Mouse (Mus musculus): ENCODE results near the gene Zfp683.

Zfp683 gene

GRCm38 (mm10) chr4:134092382-134093288, 39.0 kb downstream of the Zfp683 start:
- peak; percentile 93 for DNase-seq

- no peak for DNase-seq
Observed at GRCm38 (mm10) chr4:134094004-134094564, 40.4 kb downstream of the Zfp683 start.

DNA sequence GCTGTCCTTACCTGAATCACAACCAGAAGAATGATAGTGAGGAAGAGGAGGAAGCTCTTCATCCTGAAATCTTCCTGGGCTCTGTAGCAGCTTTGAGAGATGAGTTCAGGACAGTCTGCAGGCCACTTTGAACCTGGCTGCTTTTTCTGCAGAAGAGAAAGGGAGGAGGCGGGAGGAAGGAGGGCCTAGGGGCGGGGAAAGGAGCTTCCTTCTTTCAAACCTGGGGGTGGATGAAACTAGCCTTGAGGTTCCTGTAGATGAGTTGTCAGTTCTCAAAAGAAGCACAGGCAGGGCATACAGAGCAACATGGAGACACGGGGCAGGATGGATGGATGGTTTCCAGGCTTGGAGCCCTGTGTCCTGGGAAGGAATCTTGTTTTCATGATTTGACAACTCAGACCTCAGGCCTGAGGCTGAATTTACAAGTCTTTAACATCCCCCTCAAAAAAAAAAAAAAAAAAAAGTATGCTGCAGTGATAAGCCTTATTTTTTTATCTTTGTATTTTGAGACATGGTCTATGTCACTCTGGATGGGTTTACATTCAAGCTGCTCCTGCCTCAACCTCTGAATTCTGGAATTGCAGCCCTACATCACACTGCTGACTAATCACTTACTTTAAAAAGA, 41.4 kb downstream of the Zfp683 start, which contains the start of gene Cd52:
TSS of gene Cd52 (minus strand) at position 160 of the 625 bp plus-strand sequence.
- no peak for DNase-seq

DNA sequence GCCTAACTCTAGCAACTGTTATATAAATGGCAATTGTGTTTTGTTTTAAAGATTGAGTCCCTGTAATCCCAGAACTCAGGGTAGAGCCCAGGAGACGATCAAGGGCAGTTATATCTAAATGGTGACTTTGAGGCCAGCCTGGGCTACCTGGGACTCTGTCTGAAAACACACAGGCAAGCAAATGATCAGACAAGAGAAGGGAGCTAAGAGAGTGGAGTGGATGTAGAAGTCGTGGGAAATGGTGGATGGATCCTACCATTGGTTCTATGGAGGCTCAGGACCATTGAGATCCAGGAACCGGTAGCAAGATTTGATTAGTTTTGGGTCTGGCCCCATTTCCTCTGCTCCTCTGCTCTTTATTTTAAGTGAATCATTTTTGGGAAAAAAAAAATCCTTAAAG, 42.5 kb downstream of the Zfp683 start:
- DNase-seq = no peak

DNA sequence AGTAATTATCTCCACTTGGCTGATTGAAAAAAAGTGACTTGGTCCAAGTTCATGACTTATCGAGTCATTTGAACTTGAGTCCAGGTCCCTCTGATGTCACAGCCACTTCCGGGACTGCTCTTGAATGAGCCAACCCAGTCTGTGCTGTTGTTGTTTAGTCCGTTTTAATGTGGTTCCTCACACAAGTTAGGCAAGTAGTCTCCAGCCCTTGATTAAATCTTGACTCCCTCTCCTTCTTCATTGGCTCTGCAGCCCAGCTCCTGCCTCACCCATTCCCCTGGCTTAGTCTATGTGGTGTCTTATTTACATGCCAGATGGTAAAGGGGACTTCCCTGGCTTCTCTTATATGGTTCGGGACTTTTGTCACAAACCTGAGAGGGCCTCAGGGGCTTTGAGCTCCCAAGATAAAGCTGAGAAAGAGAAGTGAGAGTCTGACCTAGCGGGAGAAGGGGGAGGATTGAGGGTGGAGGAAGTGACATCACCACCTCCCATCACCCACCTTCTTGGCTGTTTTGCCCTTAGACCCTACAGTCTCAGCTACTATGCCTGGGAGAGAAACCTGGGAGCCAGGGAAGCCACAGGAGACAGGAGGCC, 43.5 kb downstream of the Zfp683 start:
- DNase-seq = peak; percentile 93

GRCm38 (mm10) chr4:134098628-134099027, 45.0 kb downstream of the Zfp683 start:
- peak; percentile 98 for DNase-seq

GRCm38 (mm10) chr4:134100245-134100644, 46.6 kb downstream of the Zfp683 start:
- DNase-seq = no peak

GRCm38 (mm10) chr4:134101979-134102741, 48.5 kb downstream of the Zfp683 start, which contains the start of gene Ubxn11:
Ubxn11 (plus strand) TSS chr4:134102570.
- DNase-seq = peak; percentile 99

DNA sequence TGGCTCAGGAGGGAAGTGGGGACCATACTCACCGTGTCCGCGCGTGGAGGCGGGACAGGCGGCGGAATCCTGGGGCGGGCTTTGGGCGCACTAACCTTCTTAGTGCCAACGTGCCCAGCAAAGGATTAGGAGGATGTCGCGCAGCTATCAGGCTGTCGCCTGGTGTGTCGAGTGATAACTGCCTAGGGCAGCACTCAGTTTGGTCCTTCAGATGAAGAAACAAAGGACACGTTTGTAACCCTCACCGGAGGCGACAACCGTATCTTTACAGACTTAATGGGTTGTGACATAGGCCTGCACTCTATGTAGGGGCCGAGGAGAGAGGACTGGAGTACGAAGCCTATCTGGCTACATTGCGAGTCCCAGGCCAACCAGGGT, 49.1 kb downstream of the Zfp683 start:
- no peak for DNase-seq

GRCm38 (mm10) chr4:134106105-134106504, 52.5 kb downstream of the Zfp683 start:
- DNase-seq = no peak

DNA sequence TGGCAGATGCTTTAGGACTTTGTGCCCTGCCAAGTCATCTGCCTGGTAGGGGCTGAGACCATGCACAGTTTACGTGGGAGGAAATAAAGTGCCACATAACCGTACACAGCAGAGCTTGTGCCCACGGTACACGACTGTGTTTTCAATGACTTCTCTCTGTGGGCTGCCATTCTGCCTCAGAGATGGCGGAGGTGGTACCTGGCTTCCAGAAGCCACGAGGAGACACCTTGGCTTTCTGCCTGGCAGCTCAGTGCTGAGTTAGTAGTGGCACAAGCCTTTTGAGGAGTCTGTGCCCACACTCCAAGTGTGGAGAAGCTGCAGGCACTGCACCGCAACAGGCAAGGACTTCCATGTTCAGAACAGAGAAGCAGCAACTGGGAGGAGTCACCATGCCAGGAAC, 54.1 kb downstream of the Zfp683 start:
- DNase-seq = no peak

DNA sequence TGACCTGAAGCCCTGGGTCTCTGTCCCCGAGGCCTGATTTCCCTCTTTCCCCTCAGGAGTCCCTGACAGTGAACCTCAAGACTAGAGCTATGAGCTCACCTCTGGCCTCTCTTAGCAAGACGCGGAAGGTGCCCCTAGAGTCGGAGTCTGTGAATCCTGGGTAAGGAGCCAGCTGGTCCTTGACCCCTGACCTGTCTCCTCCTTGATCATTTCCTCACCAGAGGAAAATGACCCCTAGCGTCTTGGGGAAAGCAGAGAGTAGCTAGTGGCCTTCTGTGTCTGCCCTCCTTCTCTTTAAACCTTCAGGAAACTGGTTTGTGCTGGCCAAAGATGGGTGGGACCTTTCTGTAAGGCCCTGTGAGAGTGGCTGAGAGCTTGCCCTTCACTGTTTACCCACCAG, 54.6 kb downstream of the Zfp683 start:
- DNase-seq = no peak

All from heart, adult 11 months (tissue).